Mouse (Mus musculus): Measurements from ENCODE around the gene Pgghg. TPM values are rescaled to one million over a fixed set of nuclear protein-coding genes. Genes with fewer than 3 reads are reported as not detected.
"Not testable (repeated sequence)": the region's sequence is repeated elsewhere in the genome, so short reads cannot be mapped to it uniquely, and the experiment has no call there.

Pgghg gene
- polyA plus RNA-seq, 1 experiment from 2014 or later = 6.3 TPM

GRCm38 (mm10) chr7:140959181-140959901, 18.1 kb downstream of the Pgghg start:
- peaks cover 9% of the 10 kb centered on the region; the same call in 1 of the 2 replicates for H3K4me1 ChIP-seq
- H3K4me2 ChIP-seq = no peak overlapping the region
- no peak overlapping the region for H3K9ac ChIP-seq (replicated peaks)
- H3K27me3 ChIP-seq (replicated peaks) = no peaks in the 10 kb centered on the region
- H3K27ac ChIP-seq (replicated peaks) = no peak overlapping the region
- no peak for ATAC-seq (ENCODE audit: low FRiP score)
- H3K9me3 ChIP-seq (replicated peaks) = no peaks in the 10 kb centered on the region
- WGBS = 2% methylated on average over 9 of the region's 9 CpGs
- H3K4me3 ChIP-seq (replicated peaks) = no peak overlapping the region
- H3K36me3 ChIP-seq = no peaks in the 10 kb centered on the region

GRCm38 (mm10) chr7:140960026-140960425, 18.8 kb downstream of the Pgghg start:
- no peak for ATAC-seq (ENCODE audit: low FRiP score)
- H3K4me2 ChIP-seq = no peak overlapping the region
- H3K9ac ChIP-seq (replicated peaks) = no peak overlapping the region
- no peak overlapping the region for H3K27ac ChIP-seq (replicated peaks)
- H3K36me3 ChIP-seq = no peaks in the 10 kb centered on the region
- H3K27me3 ChIP-seq (replicated peaks) = no peaks in the 10 kb centered on the region
- no peak overlapping the region for H3K4me3 ChIP-seq (replicated peaks)
- H3K9me3 ChIP-seq (replicated peaks) = no peaks in the 10 kb centered on the region
- 48% methylated on average over 5 of the region's 5 CpGs for WGBS
- H3K4me1 ChIP-seq = peaks cover 5% of the 10 kb centered on the region; the same call in 1 of the 2 replicates

DNA sequence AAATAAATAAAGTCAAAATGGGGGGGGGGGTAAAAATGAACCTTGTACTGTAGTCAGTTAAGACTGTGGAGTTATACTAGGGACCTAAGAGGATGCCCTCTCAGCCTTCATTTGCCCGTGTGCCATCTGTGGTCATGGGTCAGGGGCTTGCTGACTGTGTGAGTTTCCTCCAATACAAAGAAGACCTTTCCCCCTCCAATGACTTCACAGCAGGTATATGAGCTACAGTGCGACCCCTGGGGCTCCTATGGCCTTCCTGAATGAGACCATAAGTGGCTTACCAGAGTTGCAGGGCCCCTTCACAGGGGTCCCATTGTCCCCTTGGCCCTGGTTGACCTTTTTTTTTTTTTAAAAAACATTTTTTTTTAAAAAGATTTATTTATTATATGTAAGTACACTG, 20.2 kb downstream of the Pgghg start:
- 49% methylated on average over 2 of the region's 2 CpGs for WGBS
- Histone ChIP-seq H3K4me2 (no peak overlapping the region), H3K27ac (replicated peaks) (no peak overlapping the region), H3K4me1 (peaks cover 5% of the 10 kb centered on the region; the same call in 1 of the 2 replicates), H3K4me3 (replicated peaks) (no peak overlapping the region), H3K36me3 (no peaks in the 10 kb centered on the region), H3K27me3 (replicated peaks) (no peaks in the 10 kb centered on the region), H3K9ac (replicated peaks) (no peak overlapping the region), H3K9me3 (replicated peaks) (no peaks in the 10 kb centered on the region)
- ATAC-seq (ENCODE audit: low FRiP score) = no peak

GRCm38 (mm10) chr7:140962733-140963132, 21.5 kb downstream of the Pgghg start:
- H3K4me1 ChIP-seq = peaks cover 5% of the 10 kb centered on the region; the same call in 1 of the 2 replicates
- no peak overlapping the region for H3K4me3 ChIP-seq (replicated peaks)
- H3K27me3 ChIP-seq (replicated peaks) = no peaks in the 10 kb centered on the region
- no peak overlapping the region for H3K27ac ChIP-seq (replicated peaks)
- ATAC-seq (ENCODE audit: low FRiP score) = no peak
- WGBS = 47% methylated on average over 2 of the region's 2 CpGs
- no peaks in the 10 kb centered on the region for H3K9me3 ChIP-seq (replicated peaks)
- H3K36me3 ChIP-seq = no peaks in the 10 kb centered on the region
- no peak overlapping the region for H3K9ac ChIP-seq (replicated peaks)
- no peak overlapping the region for H3K4me2 ChIP-seq

DNA sequence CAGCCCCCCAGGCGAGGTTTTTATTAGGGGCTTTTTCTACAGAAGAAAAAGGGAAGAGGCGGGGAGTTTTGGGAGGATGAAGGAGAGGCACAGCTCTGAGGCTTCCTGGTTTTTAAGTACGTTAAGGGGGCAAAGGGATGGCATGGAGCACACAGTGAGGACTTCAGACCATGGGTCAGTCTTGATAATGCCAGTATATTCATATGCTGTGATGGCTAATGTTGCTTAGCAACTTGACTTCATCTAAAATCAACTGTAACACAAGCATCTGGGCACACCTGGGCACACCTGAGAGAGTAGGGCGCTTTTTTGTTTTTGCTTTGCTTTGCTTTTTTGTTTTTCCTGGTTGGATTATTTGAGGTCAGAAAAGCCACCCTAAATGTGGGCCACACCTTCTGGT, 25.7 kb downstream of the Pgghg start, which contains the start of gene Ifitm1:
Gene Ifitm1, plus strand, starts transcription at position 301 of the 400 bp plus-strand sequence.
- Histone ChIP-seq H3K4me1 (no peaks in the 10 kb centered on the region), H3K9me3 (replicated peaks) (no peaks in the 10 kb centered on the region), H3K9ac (replicated peaks) (no peak within 1 kb of the TSS), H3K27me3 (replicated peaks) (no peaks in the 10 kb centered on the region), H3K36me3 (no peaks in the 10 kb centered on the region), H3K4me2 (0 out of 2 replicates have a peak within 1 kb of the TSS, but pooled peaks have one; percentile 13), H3K4me3 (replicated peaks) (no peak within 1 kb of the TSS), H3K27ac (replicated peaks) (no peak within 1 kb of the TSS)
- 78% methylated on average over 4 of the region's 4 CpGs for WGBS
- ATAC-seq (ENCODE audit: low FRiP score) = no peak

GRCm38 (mm10) chr7:140967862-140968591, 26.8 kb downstream of the Pgghg start:
- 8% methylated on average over 14 of the region's 14 CpGs for WGBS
- no peak overlapping the region for H3K4me3 ChIP-seq (replicated peaks)
- no peak overlapping the region for H3K9ac ChIP-seq (replicated peaks)
- ATAC-seq (ENCODE audit: low FRiP score) = no peak
- H3K36me3 ChIP-seq = no peaks in the 10 kb centered on the region
- 0 out of 2 replicates have a peak overlapping the region, but pooled peaks have one; percentile 13 for H3K4me2 ChIP-seq
- no peaks in the 10 kb centered on the region for H3K9me3 ChIP-seq (replicated peaks)
- no peak overlapping the region for H3K27ac ChIP-seq (replicated peaks)
- no peaks in the 10 kb centered on the region for H3K4me1 ChIP-seq
- H3K27me3 ChIP-seq (replicated peaks) = no peaks in the 10 kb centered on the region

DNA sequence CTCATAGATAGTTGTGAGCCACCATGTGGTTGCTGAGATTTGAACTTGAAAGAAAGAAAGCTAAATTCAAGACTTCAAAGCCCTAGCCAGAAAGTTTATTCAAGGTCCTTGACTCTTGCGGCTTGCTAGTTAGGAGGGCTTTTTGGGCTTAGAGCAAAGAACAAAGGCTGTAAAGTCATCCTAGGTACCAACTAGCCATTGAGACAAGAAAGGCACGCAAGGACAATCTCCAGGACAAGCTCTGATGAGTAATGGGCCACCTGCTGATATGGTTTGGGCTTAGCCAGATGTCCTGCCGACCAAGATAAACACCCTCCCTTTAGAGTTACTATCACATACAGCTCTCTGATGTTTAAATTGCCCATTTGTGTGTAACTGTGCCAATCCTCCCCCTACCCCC, 27.5 kb downstream of the Pgghg start:
- not testable (repeated sequence) for H3K4me1 ChIP-seq; ATAC-seq (ENCODE audit: low FRiP score); H3K4me2 ChIP-seq; H3K36me3 ChIP-seq; H3K4me3 ChIP-seq (replicated peaks); H3K9me3 ChIP-seq (replicated peaks); H3K9ac ChIP-seq (replicated peaks); H3K27me3 ChIP-seq (replicated peaks); H3K27ac ChIP-seq (replicated peaks)
- 26% methylated on average over 3 of the region's 3 CpGs for WGBS

GRCm38 (mm10) chr7:140970931-140971330, 29.7 kb downstream of the Pgghg start:
- Histone ChIP-seq H3K36me3 (no peaks in the 10 kb centered on the region), H3K9me3 (replicated peaks) (no peaks in the 10 kb centered on the region), H3K4me3 (replicated peaks) (no peak overlapping the region), H3K9ac (replicated peaks) (no peak overlapping the region), H3K4me1 (peaks cover 10% of the 10 kb centered on the region; the same call in 1 of the 2 replicates), H3K27me3 (replicated peaks) (0 out of 2 replicates have a peak, but pooled peaks cover 3% of the 10 kb centered on the region), H3K4me2 (no peak overlapping the region), H3K27ac (replicated peaks) (no peak overlapping the region)
- WGBS = 50% methylated on average over 7 of the region's 7 CpGs
- ATAC-seq (ENCODE audit: low FRiP score) = no peak

GRCm38 (mm10) chr7:140971479-140972171, 30.4 kb downstream of the Pgghg start:
- H3K4me1 ChIP-seq = peaks cover 10% of the 10 kb centered on the region; the same call in 1 of the 2 replicates
- 0 out of 2 replicates have a peak, but pooled peaks cover 3% of the 10 kb centered on the region for H3K27me3 ChIP-seq (replicated peaks)
- ATAC-seq (ENCODE audit: low FRiP score) = no peak
- no peaks in the 10 kb centered on the region for H3K36me3 ChIP-seq
- 85% methylated on average over 8 of the region's 8 CpGs for WGBS
- H3K9me3 ChIP-seq (replicated peaks) = no peaks in the 10 kb centered on the region
- no peak overlapping the region for H3K27ac ChIP-seq (replicated peaks)
- no peak overlapping the region for H3K9ac ChIP-seq (replicated peaks)
- no peak overlapping the region for H3K4me3 ChIP-seq (replicated peaks)
- H3K4me2 ChIP-seq = no peak overlapping the region

- WGBS = 10% methylated on average over 14 of the region's 14 CpGs
- H3K4me1 ChIP-seq = peaks cover 10% of the 10 kb centered on the region; the same call in 1 of the 2 replicates
- H3K4me3 ChIP-seq (replicated peaks) = no peak overlapping the region
- ATAC-seq (ENCODE audit: low FRiP score) = no peak
- H3K4me2 ChIP-seq = no peak overlapping the region
- H3K9ac ChIP-seq (replicated peaks) = no peak overlapping the region
- H3K9me3 ChIP-seq (replicated peaks) = no peaks in the 10 kb centered on the region
- H3K36me3 ChIP-seq = no peaks in the 10 kb centered on the region
- H3K27me3 ChIP-seq (replicated peaks) = 0 out of 2 replicates have a peak, but pooled peaks cover 3% of the 10 kb centered on the region
- H3K27ac ChIP-seq (replicated peaks) = no peak overlapping the region
Observed at GRCm38 (mm10) chr7:140973396-140974165, 32.4 kb downstream of the Pgghg start.

DNA sequence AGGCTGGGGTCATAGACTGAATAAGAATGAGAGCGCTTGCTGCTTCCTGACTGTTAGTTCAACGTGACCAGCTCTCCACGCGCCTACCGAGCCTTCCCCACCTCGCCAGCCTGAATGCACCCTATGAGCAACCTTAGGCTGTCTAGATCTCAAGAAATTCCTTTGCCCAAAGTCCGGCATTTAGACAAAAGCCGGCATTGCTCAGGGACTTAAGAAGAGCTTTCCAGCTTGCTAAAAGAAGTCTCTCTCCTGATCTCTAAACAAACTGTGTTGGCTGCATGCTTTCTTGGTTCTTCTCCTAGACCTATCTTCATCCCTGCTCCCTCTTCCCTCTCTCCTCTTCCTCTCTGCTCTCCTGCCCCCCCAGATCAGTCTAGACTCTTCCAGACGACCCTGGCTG, 33.7 kb downstream of the Pgghg start:
- Histone ChIP-seq H3K27ac (replicated peaks) (no peak overlapping the region), H3K4me3 (replicated peaks) (no peak overlapping the region), H3K9me3 (replicated peaks) (no peaks in the 10 kb centered on the region), H3K4me1 (peaks cover 10% of the 10 kb centered on the region; the same call in 1 of the 2 replicates), H3K27me3 (replicated peaks) (0 out of 2 replicates have a peak, but pooled peaks cover 3% of the 10 kb centered on the region), H3K4me2 (no peak overlapping the region), H3K9ac (replicated peaks) (no peak overlapping the region), H3K36me3 (no peaks in the 10 kb centered on the region)
- WGBS = 26% methylated on average over 9 of the region's 9 CpGs
- ATAC-seq (ENCODE audit: low FRiP score) = no peak

All from neural tube, embryonic 15.5 days (tissue).